Mouse (Mus musculus) heart, embryonic 11.5 days (tissue): ENCODE results near the gene Aire. TPM values are rescaled to one million over a fixed set of nuclear protein-coding genes. Genes with fewer than 3 reads are reported as not detected.

Experiments used
- ATAC-seq: fragments of 200-750 bp; cut with Nextera tagmentation; replicated peaks from 2 replicates; pipeline ENCODE4 v1.8.0; 2017; ENCODE audit warnings: moderate library complexity; ENCODE audit not compliant: insufficient number of reproducible peaks, low FRiP score, low TSS enrichment
- H3K27ac ChIP-seq: fragments of 300-500 bp; sonication (generic); 2 replicates; pipeline ENCODE4 v1.5.1; 2014; ENCODE audit warnings: mild to moderate bottlenecking, low read depth, low read length
- H3K27me3 ChIP-seq: fragments of 300-500 bp; sonication (generic); 2 replicates; pipeline ENCODE4 v1.6.1; 2014; ENCODE audit warnings: mild to moderate bottlenecking, low read length, mixed read lengths; ENCODE audit not compliant: control insufficient read depth, insufficient read depth
- H3K36me3 ChIP-seq: fragments of 300-500 bp; sonication (generic); 2 replicates; pipeline ENCODE4 v1.6.1; 2014; ENCODE audit warnings: mild to moderate bottlenecking, low read length, moderate library complexity, mixed read lengths; ENCODE audit not compliant: control insufficient read depth, insufficient read depth
- H3K4me1 ChIP-seq: fragments of 300-500 bp; sonication (generic); 2 replicates; pipeline ENCODE4 v1.6.1; 2014; ENCODE audit warnings: low read length; ENCODE audit not compliant: control insufficient read depth, insufficient read depth
- H3K4me2 ChIP-seq: fragments of 300-500 bp; sonication (generic); 2 replicates; pipeline ENCODE4 v1.6.1; 2014; ENCODE audit warnings: mild to moderate bottlenecking, moderate library complexity
- H3K4me3 ChIP-seq: fragments of 300-500 bp; sonication (generic); 2 replicates; pipeline ENCODE4 v1.5.1; 2014; ENCODE audit warnings: low read depth, low read length
- H3K9ac ChIP-seq: fragments of 300-500 bp; sonication (generic); 2 replicates; pipeline ENCODE4 v1.6.1; 2014; ENCODE audit warnings: mild to moderate bottlenecking, low read depth, low read length, moderate library complexity
- H3K9me3 ChIP-seq: fragments of 300-500 bp; sonication (generic); replicated peaks from 2 replicates; pipeline ENCODE4 v1.6.1; 2016; ENCODE audit warnings: low read length; ENCODE audit not compliant: control insufficient read depth
- WGBS: fragments of 180-500 bp; shearing (Covaris S2); extraction: QIAGEN DNeasy Blood & Tissue Kit; methylation state at CpG from one replicate; pipeline ENCODE4 v1.1.7; 2014; ENCODE audit not compliant: insufficient replicate concordance; 5-methylcytosine and 5-hydroxymethylcytosine counted together
- polyA plus RNA-seq: library from polyadenylated mRNA; unstranded; fragments of >200 nt; fragmentation: Nextera tagmentation; extraction: Ambion mirVana; gene quantifications from 2 replicates; pipeline ENCODE4 v1.2.1, GENCODE M21; 2014

Gene Aire
- polyA plus RNA-seq, 1 experiment from 2014 or later = 0.16 TPM

DNA sequence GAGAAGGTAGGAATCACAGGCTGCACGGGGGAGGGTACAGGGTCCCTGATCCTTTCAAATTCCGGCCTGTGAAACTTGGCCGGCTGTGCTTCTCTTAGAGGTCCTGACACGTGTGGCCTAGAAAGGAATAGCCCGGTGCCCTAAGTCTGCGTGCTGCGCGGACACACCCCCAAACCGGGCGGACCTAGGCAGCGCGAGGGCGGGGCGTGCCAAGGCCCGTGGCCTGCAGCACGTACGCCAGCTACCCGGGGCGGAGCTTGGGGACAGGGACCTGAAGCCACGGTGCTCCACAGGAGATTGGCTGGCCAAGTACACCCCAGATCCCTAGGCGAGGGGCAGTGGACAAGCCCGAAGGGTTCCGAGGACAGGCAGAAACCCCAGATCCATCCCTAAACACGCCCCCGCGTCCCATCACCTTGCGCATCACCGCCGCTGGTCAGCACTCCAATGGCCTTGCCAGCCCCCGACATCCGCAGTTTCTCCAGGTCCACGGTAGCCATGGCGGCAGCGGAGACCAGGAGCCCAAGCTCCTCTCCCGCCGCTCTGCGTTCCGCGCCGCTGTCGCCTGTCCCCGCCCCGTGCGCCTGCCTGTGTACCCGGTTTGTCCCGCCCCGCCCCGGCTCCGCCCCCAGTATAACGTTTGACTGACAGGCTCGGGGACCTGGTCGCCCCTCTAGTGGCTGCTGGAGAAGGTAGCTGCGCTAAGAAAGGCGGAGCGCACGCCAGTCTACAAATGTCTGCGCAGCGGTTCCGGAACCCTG, 34.0 kb downstream of the Aire start:
- WGBS = under 1% methylated on average over 59 of the region's 59 CpGs

GRCm38 (mm10) chr10:78008169-78008568, 35.2 kb downstream of the Aire start:
- Histone ChIP-seq H3K27me3 (no peaks in the 10 kb centered on the region), H3K9me3 (no peaks in the 10 kb centered on the region), H3K36me3 (no peaks in the 10 kb centered on the region), H3K27ac (peak overlapping the region; percentile 98; the same call in 1 of the 2 replicates), H3K4me3 (peak overlapping the region; percentile 73), H3K4me2 (peak overlapping the region; percentile 96), H3K9ac (peak overlapping the region; percentile 97), H3K4me1 (peaks cover 32% of the 10 kb centered on the region)
- no peak for ATAC-seq
- WGBS = 55% methylated on average over 3 of the region's 3 CpGs

More for the DNA sequence above, 34.0 kb downstream of the Aire start:
- H3K27ac ChIP-seq = peak overlapping the region; percentile 98
- ATAC-seq = peak; percentile 95
- H3K4me1 ChIP-seq = peaks cover 32% of the 10 kb centered on the region
- peak overlapping the region; percentile 73 for H3K4me3 ChIP-seq
- no peaks in the 10 kb centered on the region for H3K9me3 ChIP-seq
- H3K4me2 ChIP-seq = peak overlapping the region; percentile 96
- no peaks in the 10 kb centered on the region for H3K27me3 ChIP-seq
- no peaks in the 10 kb centered on the region for H3K36me3 ChIP-seq
- H3K9ac ChIP-seq = peak overlapping the region; percentile 97

GRCm38 (mm10) chr10:78007203-78007602, 36.2 kb downstream of the Aire start:
- H3K9ac ChIP-seq = 0 out of 2 replicates have a peak overlapping the region, but pooled peaks have one; percentile 7
- no peak overlapping the region for H3K4me3 ChIP-seq
- no peak for ATAC-seq
- no peaks in the 10 kb centered on the region for H3K27me3 ChIP-seq
- H3K4me2 ChIP-seq = peak overlapping the region; percentile 96
- H3K36me3 ChIP-seq = peaks cover 5% of the 10 kb centered on the region; the same call in 1 of the 2 replicates
- 39% methylated on average over 7 of the region's 7 CpGs for WGBS
- 0 out of 2 replicates have a peak overlapping the region, but pooled peaks have one; percentile 29 for H3K27ac ChIP-seq
- H3K9me3 ChIP-seq = no peaks in the 10 kb centered on the region
- H3K4me1 ChIP-seq = peaks cover 32% of the 10 kb centered on the region

DNA sequence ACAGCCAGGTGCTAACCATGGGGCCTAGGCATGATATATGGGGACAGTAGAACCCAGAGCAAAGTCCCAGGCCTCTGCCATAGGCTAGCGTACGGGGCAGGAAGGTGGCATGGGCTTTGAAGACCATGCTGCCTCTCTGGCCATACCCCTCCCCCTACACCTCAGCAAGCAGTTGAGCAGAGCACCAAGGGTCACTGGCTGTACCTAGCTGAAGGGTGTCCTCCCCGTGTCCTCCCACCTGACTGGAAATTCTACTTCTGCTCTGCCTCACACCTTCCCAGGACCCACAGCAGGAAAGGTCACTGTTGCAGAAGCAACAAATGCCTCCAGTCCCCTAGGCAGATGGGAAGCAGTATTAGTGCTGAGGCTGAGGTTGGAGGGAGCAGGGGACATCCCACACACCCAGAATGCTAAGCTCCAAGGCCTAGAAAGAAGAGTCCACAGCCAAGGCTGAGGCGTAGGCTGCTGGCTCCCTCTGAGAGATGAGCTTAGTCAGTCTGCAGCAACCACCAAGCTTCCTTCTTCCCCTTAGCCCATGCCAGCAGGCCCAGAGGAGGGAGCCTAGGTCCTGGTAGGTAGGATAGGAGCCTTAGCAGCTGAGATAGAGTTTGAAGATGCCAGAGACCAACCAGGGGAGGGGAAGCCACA, 37.5 kb downstream of the Aire start:
- peaks cover 15% of the 10 kb centered on the region for H3K36me3 ChIP-seq
- no peak overlapping the region for H3K27ac ChIP-seq
- ATAC-seq = no peak
- no peak overlapping the region for H3K9ac ChIP-seq
- H3K4me3 ChIP-seq = no peak overlapping the region
- H3K4me2 ChIP-seq = peak overlapping the region; percentile 96; the same call in 1 of the 2 replicates
- peaks cover 32% of the 10 kb centered on the region for H3K4me1 ChIP-seq
- H3K9me3 ChIP-seq = no peaks in the 10 kb centered on the region
- H3K27me3 ChIP-seq = no peaks in the 10 kb centered on the region
- 86% methylated on average over 4 of the region's 4 CpGs for WGBS

DNA sequence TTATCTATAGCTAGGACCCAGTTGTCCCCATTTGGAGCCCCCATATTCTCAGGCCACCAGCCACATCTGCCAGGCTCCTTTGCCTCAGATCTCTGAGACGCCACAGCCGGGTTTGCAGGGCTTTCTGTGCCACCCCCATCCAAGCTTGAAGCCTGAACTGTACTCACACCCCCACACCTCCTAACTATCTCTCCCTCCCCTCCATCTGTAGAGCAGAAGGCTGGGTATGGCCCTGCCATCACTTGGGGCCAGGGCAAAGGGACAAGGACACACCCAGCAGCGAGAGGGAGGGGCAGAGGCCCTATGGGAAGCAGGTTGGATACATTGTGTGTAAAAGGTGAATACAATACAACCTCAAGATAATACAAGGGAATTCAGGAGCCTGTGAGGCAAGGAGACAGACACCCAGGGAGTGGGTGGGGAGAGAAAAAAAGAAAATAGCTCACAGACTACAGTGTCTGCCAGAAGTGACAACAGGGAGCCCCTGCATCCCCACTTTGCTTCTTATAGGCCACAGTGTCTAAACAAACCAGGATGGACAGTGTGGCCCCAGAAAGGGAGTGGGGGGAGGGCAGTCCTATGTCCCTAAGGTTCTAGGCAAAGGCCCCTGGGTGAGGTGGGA, 38.8 kb downstream of the Aire start:
- Histone ChIP-seq H3K4me1 (peaks cover 32% of the 10 kb centered on the region), H3K9me3 (no peaks in the 10 kb centered on the region), H3K27me3 (no peaks in the 10 kb centered on the region), H3K4me3 (no peak overlapping the region), H3K9ac (no peak overlapping the region), H3K27ac (peak overlapping the region; percentile 29; the same call in 1 of the 2 replicates), H3K36me3 (peaks cover 26% of the 10 kb centered on the region), H3K4me2 (0 out of 2 replicates have a peak overlapping the region, but pooled peaks have one; percentile 3)
- ATAC-seq = no peak
- WGBS = 88% methylated on average over 3 of the region's 3 CpGs

DNA sequence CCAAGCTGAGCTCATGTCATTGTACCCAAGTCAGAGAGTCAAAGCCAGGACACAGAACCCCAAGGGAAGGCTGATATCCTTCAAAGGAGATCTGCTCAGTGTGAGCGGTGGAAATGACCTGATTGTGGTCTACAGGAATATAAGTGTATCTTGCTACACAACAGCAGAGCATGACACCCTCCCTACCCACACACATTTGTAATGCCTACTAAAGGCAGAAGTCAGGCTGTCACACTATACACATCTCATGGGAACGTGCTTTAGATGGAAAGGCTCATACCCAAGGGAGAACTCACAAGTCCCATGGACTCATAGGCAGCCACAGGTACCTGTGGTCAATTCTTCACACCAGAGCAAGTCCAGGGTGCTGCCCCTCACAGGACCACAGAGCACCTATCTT, 41.1 kb downstream of the Aire start:
- WGBS = 98% methylated on average over 2 of the region's 2 CpGs
- H3K36me3 ChIP-seq = peaks cover 36% of the 10 kb centered on the region

GRCm38 (mm10) chr10:78001796-78002195, 41.6 kb downstream of the Aire start:
- H3K4me2 ChIP-seq = no peak overlapping the region
- H3K27ac ChIP-seq = no peak overlapping the region
- no peaks in the 10 kb centered on the region for H3K27me3 ChIP-seq
- H3K9ac ChIP-seq = no peak overlapping the region
- H3K4me3 ChIP-seq = no peak overlapping the region
- WGBS = 92% methylated on average over 11 of the region's 11 CpGs
- ATAC-seq = no peak
- peaks cover 40% of the 10 kb centered on the region for H3K36me3 ChIP-seq
- H3K4me1 ChIP-seq = peaks cover 11% of the 10 kb centered on the region
- H3K9me3 ChIP-seq = no peaks in the 10 kb centered on the region

More for the DNA sequence above, 41.1 kb downstream of the Aire start:
- Histone ChIP-seq H3K27ac (no peak overlapping the region), H3K9me3 (no peaks in the 10 kb centered on the region), H3K4me1 (peaks cover 17% of the 10 kb centered on the region), H3K4me2 (no peak overlapping the region), H3K27me3 (no peaks in the 10 kb centered on the region), H3K9ac (no peak overlapping the region), H3K4me3 (no peak overlapping the region)
- no peak for ATAC-seq

GRCm38 (mm10) chr10:78000200-78000599, 43.2 kb downstream of the Aire start:
- 97% methylated on average over 5 of the region's 5 CpGs for WGBS
- Histone ChIP-seq H3K4me2 (no peak overlapping the region), H3K4me1 (no peaks in the 10 kb centered on the region), H3K36me3 (peaks cover 42% of the 10 kb centered on the region), H3K4me3 (no peak overlapping the region), H3K27ac (no peak overlapping the region), H3K27me3 (no peaks in the 10 kb centered on the region), H3K9me3 (no peaks in the 10 kb centered on the region), H3K9ac (no peak overlapping the region)
- ATAC-seq = no peak
